Mouse (Mus musculus): ENCODE measurements around the gene Mtmr3.

- TF ChIP-seq GATA1 (IDR thresholded peaks at IDR 0.05; ENCODE audit: borderline replicate concordance, low read length) = no peak
- TF ChIP-seq CTCF (IDR thresholded peaks at IDR 0.05; ENCODE audit: low read depth, low read length) = no peak
- no peak for TF ChIP-seq POLR2AphosphoS5 (IDR thresholded peaks at IDR 0.05; ENCODE audit: insufficient replicate concordance, low read depth, low read length)
- no peak for TF ChIP-seq GATA2 (IDR thresholded peaks at IDR 0.05; ENCODE audit: borderline replicate concordance, low read depth, low read length)
These were observed 49.3 kb downstream of the Mtmr3 start for GRCm38 (mm10) chr11:4545401-4545800.

Measured in G1E (cell line).